Mouse (Mus musculus) midbrain, embryonic 13.5 days (tissue): ENCODE data around the gene Gli3. TPM values are rescaled to one million over a fixed set of nuclear protein-coding genes. Genes with fewer than 3 reads are reported as not detected.

Source experiments
- ATAC-seq: fragments of 200-750 bp; cut with Nextera tagmentation; 2 replicates; pipeline ENCODE4 v1.8.0; 2017; ENCODE audit warnings: mild to moderate bottlenecking, moderate TSS enrichment, moderate library complexity
- H3K27ac ChIP-seq: fragments of 300-500 bp; sonication (generic); 2 replicates; pipeline ENCODE4 v1.5.1; 2015; ENCODE audit warnings: inconsistent platforms, mild to moderate bottlenecking, moderate library complexity
- H3K27me3 ChIP-seq: fragments of 300-500 bp; sonication (generic); 2 replicates; pipeline ENCODE4 v1.6.1; 2015; ENCODE audit warnings: mild to moderate bottlenecking, inconsistent platforms
- H3K36me3 ChIP-seq: fragments of 300-500 bp; sonication (generic); 2 replicates; pipeline ENCODE4 v1.6.1; 2015; ENCODE audit warnings: mild to moderate bottlenecking, inconsistent platforms
- H3K4me1 ChIP-seq: fragments of 300-500 bp; sonication (generic); replicated peaks from 2 replicates; pipeline ENCODE4 v1.6.1; 2015; ENCODE audit warnings: inconsistent platforms
- H3K4me2 ChIP-seq: fragments of 300-500 bp; sonication (generic); replicated peaks from 2 replicates; pipeline ENCODE4 v1.6.1; 2015; ENCODE audit warnings: moderate library complexity, mild to moderate bottlenecking, inconsistent platforms
- H3K4me3 ChIP-seq: fragments of 300-500 bp; sonication (generic); replicated peaks from 2 replicates; pipeline ENCODE4 v1.5.1; 2015; ENCODE audit warnings: mild to moderate bottlenecking, inconsistent platforms
- H3K9ac ChIP-seq: fragments of 300-500 bp; sonication (generic); replicated peaks from 2 replicates; pipeline ENCODE4 v1.6.1; 2015; ENCODE audit warnings: mild to moderate bottlenecking, inconsistent platforms
- H3K9me3 ChIP-seq: fragments of 300-500 bp; sonication (generic); 2 replicates; pipeline ENCODE4 v1.6.1; 2016; ENCODE audit warnings: mild to moderate bottlenecking, inconsistent platforms
- WGBS: fragments of 180-500 bp; shearing (Covaris S2); methylation state at CpG from one replicate; pipeline ENCODE4 v1.1.7; 2015; 5-methylcytosine and 5-hydroxymethylcytosine counted together
- polyA plus RNA-seq: library from polyadenylated mRNA; unstranded; fragments of >200 nt; fragmentation: Nextera tagmentation; extraction: Ambion mirVana; gene quantifications from 2 replicates; pipeline ENCODE4 v1.2.1, GENCODE M21; 2015

Gene Gli3
- polyA plus RNA-seq, 1 experiment from 2014 or later, result 17.6 TPM

GRCm38 (mm10) chr13:15762291-15762690, 299.3 kb downstream of the Gli3 start:
- H3K36me3 ChIP-seq, result no peaks in the 10 kb centered on the region
- 87% methylated on average over 4 of the region's 4 CpGs for whole genome bisulfite sequencing
- no peak overlapping the region for H3K27ac ChIP-seq
- no peak overlapping the region for H3K4me2 ChIP-seq
- H3K9me3 ChIP-seq, result no peaks in the 10 kb centered on the region
- no peak overlapping the region for H3K4me3 ChIP-seq
- peaks cover 16% of the 10 kb centered on the region for H3K4me1 ChIP-seq
- ATAC-seq, result no peak
- H3K27me3 ChIP-seq, result peaks cover 8% of the 10 kb centered on the region; the same call in 1 of the 2 replicates
- no peak overlapping the region for H3K9ac ChIP-seq

GRCm38 (mm10) chr13:15762901-15763417, 299.9 kb downstream of the Gli3 start:
- H3K36me3 ChIP-seq, result no peaks in the 10 kb centered on the region
- H3K27me3 ChIP-seq, result 0 out of 2 replicates have a peak, but pooled peaks cover under 1% of the 10 kb centered on the region

DNA sequence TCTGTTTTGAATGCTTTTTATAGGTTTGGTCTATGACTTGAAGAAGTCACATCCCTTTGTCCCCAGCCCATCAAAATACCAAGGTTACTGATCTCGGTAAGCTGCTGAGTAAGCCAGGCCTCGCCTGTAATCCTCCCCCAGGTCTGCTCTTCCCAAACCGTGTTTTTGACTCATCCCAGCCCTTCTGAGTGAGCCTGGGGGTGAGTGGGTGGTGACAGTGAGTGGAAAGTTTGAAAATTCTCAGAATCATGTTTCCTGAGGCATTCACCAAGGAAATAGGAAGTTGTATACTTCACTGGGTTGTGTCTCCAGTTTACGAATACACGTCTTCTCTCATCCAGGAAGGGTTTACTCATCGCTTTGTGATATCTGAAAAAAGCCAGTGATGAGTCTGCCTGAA, 314.6 kb downstream of the Gli3 start:
- WGBS, result 84% methylated on average over 6 of the region's 6 CpGs
- H3K4me3 ChIP-seq, result no peak overlapping the region

More at GRCm38 (mm10) chr13:15762901-15763417, 299.9 kb downstream of the Gli3 start:
- no peaks in the 10 kb centered on the region for H3K9me3 ChIP-seq
- no peak overlapping the region for H3K27ac ChIP-seq
- H3K9ac ChIP-seq, result no peak overlapping the region
- H3K4me1 ChIP-seq, result peaks cover 16% of the 10 kb centered on the region
- H3K4me2 ChIP-seq, result no peak overlapping the region
- 42% methylated on average over 6 of the region's 6 CpGs for WGBS
- peak; percentile 14; the same call in 1 of the 2 replicates for ATAC-seq
- no peak overlapping the region for H3K4me3 ChIP-seq

More for the DNA sequence above, 314.6 kb downstream of the Gli3 start:
- Histone ChIP-seq H3K4me1 (no peaks in the 10 kb centered on the region), H3K27me3 (no peaks in the 10 kb centered on the region), H3K36me3 (no peaks in the 10 kb centered on the region), H3K27ac (no peak overlapping the region), H3K4me2 (no peak overlapping the region), H3K9me3 (no peaks in the 10 kb centered on the region), H3K9ac (no peak overlapping the region)
- no peak for ATAC-seq
